Mouse (Mus musculus) small intestine, adult 2 months (tissue): ENCODE measurements around the gene Pheta2.

Experiments
- CTCF ChIP-seq: fragments of 200-500 bp; IDR thresholded peaks from 2 replicates; pipeline ENCODE4 v1.5.1; 2012; ENCODE audit warnings: low read depth, mild to moderate bottlenecking, control low read depth, inconsistent platforms, low read length, moderate library complexity, mixed read lengths; ENCODE audit not compliant: insufficient replicate concordance, insufficient read length; ENCODE audit errors: extremely low read depth
- POLR2A ChIP-seq: fragments of 200-500 bp; IDR thresholded peaks from 2 replicates; pipeline ENCODE4 v1.6.1; 2012; ENCODE audit warnings: low read depth, mild to moderate bottlenecking, control low read depth, inconsistent platforms, low read length, moderate library complexity

DNA sequence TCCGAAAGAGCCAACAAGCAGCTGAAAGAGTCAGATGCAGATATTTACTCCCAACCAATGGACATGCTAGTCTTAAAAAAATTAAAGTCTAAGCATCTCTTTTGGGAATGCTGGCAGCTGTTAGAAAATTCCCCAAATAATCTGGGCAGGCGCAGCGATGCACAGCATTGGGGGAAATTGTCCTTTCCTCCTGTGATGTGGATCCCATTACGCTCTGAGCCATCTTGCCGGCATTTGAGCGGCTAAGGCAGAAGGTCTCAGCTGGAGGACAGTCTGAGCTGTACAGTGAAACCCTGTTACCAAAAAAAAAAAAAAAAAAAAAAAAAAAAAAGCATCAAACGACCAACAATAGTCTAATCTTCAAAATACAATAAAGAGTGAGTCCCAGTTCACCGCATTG lies 16.5 kb upstream of the Pheta2 start:
- no peak for TF ChIP-seq POLR2A
- TF ChIP-seq CTCF, result no peak
